Mouse (Mus musculus) midbrain, embryonic 11.5 days (tissue): ENCODE measurements around the gene Myh13. TPM values are rescaled to one million over a fixed set of nuclear protein-coding genes. Genes with fewer than 3 reads are reported as not detected.
A peak's percentile ranks its signal among the peaks of the same experiment; 100 is the strongest.

Experiments used
- ATAC-seq: fragments of 200-750 bp; cut with Nextera tagmentation; 2 replicates; pipeline ENCODE4 v1.8.0; 2017; ENCODE audit warnings: moderate TSS enrichment, moderate library complexity; ENCODE audit not compliant: low FRiP score
- DNase-seq: peaks from one replicate; pipeline ENCODE4 v3.0.0; 2015; ENCODE audit warnings: low spot score; ENCODE audit errors: missing footprints
- H3K27ac ChIP-seq: fragments of 300-500 bp; sonication (generic); 2 replicates; pipeline ENCODE4 v1.5.1; 2014; ENCODE audit warnings: low read depth, low read length
- H3K27me3 ChIP-seq: fragments of 300-500 bp; sonication (generic); 2 replicates; pipeline ENCODE4 v1.6.1; 2014; ENCODE audit warnings: mild to moderate bottlenecking, low read length, moderate library complexity, mixed read lengths; ENCODE audit not compliant: control insufficient read depth, insufficient read depth
- H3K36me3 ChIP-seq: fragments of 300-500 bp; sonication (generic); 2 replicates; pipeline ENCODE4 v1.6.1; 2014; ENCODE audit warnings: mild to moderate bottlenecking, low read length, moderate library complexity, mixed read lengths; ENCODE audit not compliant: control insufficient read depth, insufficient read depth
- H3K4me1 ChIP-seq: fragments of 300-500 bp; sonication (generic); 2 replicates; pipeline ENCODE4 v1.6.1; 2014; ENCODE audit warnings: low read length; ENCODE audit not compliant: control insufficient read depth, insufficient read depth
- H3K4me2 ChIP-seq: fragments of 300-500 bp; sonication (generic); 2 replicates; pipeline ENCODE4 v1.6.1; 2014; ENCODE audit warnings: mild to moderate bottlenecking, moderate library complexity
- H3K4me3 ChIP-seq: fragments of 300-500 bp; sonication (generic); 2 replicates; pipeline ENCODE4 v1.5.1; 2014; ENCODE audit warnings: low read depth, low read length
- H3K9ac ChIP-seq: fragments of 300-500 bp; sonication (generic); 2 replicates; pipeline ENCODE4 v1.6.1; 2014; ENCODE audit warnings: low read length
- H3K9me3 ChIP-seq: fragments of 300-500 bp; sonication (generic); 2 replicates; pipeline ENCODE4 v1.6.1; 2016; ENCODE audit warnings: low read length; ENCODE audit not compliant: control insufficient read depth
- WGBS: fragments of 180-500 bp; shearing (Covaris S2); extraction: QIAGEN DNeasy Blood & Tissue Kit; methylation state at CpG from one replicate; pipeline ENCODE4 v1.1.7; 2014; 5-methylcytosine and 5-hydroxymethylcytosine counted together
- polyA plus RNA-seq: library from polyadenylated mRNA; unstranded; fragments of >200 nt; fragmentation: Nextera tagmentation; extraction: Ambion mirVana; gene quantifications from 2 replicates; pipeline ENCODE4 v1.2.1, GENCODE M21; 2014

Myh13 gene
- polyA plus RNA-seq = 0.11 TPM in 1 of 2 replicates, not detected in the other

DNA sequence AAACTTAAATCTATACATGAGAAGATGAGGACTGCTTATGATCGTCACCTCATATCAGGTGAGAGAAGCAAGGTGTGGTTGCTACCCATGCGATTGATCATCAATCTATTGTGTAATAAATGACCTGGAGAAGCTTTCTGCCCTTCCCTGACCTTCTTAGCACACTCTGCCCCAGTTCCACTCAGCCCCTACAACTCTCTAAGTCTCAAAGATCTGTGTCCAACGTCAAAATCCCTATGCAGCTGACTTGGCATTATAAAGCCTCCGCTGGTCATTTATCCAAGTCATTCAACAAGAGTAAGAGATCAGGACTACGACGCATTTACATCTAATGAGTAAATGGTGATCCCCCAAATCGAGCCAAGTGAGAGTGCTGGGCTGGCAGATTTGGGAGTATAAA, at the start of gene Myh13:
TSS of gene Myh13 (plus strand) at position 301 of the 400 bp plus-strand sequence.
- H3K36me3 ChIP-seq = no peaks in the 10 kb centered on the region
- ATAC-seq = no peak
- WGBS = 85% methylated on average over 7 of the region's 7 CpGs

DNA sequence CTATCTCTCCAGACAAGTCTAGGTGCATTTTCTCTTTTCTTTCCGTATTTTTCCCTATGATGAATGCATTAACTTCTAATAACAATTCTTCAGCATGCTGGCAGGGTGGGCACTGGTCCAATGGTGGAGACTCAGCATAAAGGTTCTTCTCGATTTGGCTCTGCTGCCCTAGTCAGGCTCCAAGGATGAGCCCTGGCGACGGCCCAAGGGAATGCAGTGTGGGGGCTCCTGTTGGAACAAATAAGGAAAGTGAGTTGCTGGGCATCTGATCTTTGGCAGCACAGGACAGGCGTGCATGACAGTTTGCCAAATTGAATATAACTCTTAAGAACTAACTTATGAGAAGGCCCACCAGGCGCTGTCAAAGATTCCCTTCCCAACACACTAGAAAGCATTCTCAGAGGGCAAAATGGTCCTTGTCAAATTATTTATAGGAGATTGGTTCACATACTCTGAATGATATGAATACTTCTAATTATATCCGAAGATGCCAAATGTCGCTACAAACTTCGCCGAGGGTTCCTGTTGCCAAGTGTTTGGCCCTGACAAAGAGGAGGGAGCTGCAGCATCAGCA, 44.8 kb upstream of the Myh13 start, which contains the start of gene Myh8:
TSS of gene Myh8 (plus strand) at position 524 of the 574 bp plus-strand sequence.
- H3K36me3 ChIP-seq = no peaks in the 10 kb centered on the region
- no peak within 1 kb of the TSS for H3K9ac ChIP-seq
- DNase-seq = no peak
- no peaks in the 10 kb centered on the region for H3K9me3 ChIP-seq
- no peak within 1 kb of the TSS for H3K27ac ChIP-seq
- no peak for ATAC-seq
- H3K4me3 ChIP-seq = no peak within 1 kb of the TSS
- 89% methylated on average over 10 of the region's 10 CpGs for whole genome bisulfite sequencing
- no peaks in the 10 kb centered on the region for H3K4me1 ChIP-seq
- H3K4me2 ChIP-seq = no peak within 1 kb of the TSS
- no peaks in the 10 kb centered on the region for H3K27me3 ChIP-seq

More for the DNA sequence above, at the start of gene Myh13:
- Histone ChIP-seq H3K4me3 (no peak within 1 kb of the TSS), H3K4me1 (no peaks in the 10 kb centered on the region), H3K27ac (no peak within 1 kb of the TSS), H3K9ac (no peak within 1 kb of the TSS), H3K27me3 (no peaks in the 10 kb centered on the region), H3K9me3 (no peaks in the 10 kb centered on the region), H3K4me2 (no peak within 1 kb of the TSS)
- no peak for DNase-seq

DNA sequence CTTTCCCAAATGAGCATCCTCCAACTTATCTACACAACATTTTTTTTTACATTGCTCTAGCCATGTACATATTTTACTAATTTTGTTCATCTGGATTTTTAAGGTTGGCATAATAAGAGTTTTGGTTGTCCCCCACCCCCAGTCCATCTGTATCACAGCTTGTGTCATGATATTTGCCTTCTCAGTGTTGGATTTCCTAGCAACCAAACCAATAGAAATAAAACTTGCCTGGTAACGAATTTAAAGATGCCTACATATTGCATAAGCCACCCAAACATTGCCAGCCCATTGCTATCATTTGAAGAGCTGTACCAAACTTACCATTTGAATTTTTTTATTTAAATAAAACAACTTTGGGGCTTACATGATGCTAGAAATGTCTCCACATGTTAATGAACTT, 28.0 kb upstream of the Myh13 start:
- no peak overlapping the region for H3K9ac ChIP-seq
- H3K4me3 ChIP-seq = no peak overlapping the region
- H3K27me3 ChIP-seq = no peaks in the 10 kb centered on the region
- H3K9me3 ChIP-seq = no peaks in the 10 kb centered on the region; the same call in 1 of the 2 replicates
- no peaks in the 10 kb centered on the region for H3K4me1 ChIP-seq
- ATAC-seq (no peak), DNase-seq (no peak)
- WGBS = 80% methylated on average over 1 of the region's 1 CpGs
- H3K36me3 ChIP-seq = no peaks in the 10 kb centered on the region
- H3K27ac ChIP-seq = no peak overlapping the region
- no peak overlapping the region for H3K4me2 ChIP-seq

DNA sequence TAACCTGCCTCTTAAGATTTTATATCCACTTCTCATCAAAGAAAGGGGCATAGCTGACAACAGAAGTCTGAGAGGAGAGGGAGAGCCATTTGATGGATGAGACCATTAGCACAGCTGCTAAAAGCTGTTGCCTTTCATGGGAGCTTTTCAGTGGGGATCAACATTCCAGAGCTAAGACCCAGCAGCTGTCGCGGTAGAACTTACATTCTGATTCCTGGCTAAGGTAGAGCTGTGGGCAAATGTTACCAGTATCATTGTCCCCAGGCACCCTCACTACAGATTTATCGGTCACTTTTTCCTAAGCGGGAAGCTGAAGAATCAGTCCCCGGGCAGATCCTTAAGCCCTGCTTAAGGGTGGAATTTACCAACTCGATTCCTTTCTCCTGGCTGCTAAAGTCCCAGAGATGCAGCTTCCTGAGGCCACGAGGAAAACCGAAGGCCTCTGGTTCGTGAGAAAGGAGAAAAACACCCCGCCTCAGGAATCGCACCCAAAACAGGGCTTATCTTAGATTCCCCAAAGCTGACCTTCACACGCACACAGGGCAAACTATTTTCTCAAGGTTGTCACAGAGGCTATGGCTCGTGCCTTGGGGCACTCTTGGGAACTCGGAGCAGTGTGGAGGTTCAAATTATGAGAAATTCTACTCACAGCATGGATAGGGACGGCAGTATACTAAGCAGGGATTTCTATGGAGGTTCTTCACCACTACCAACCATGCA, 7.6 kb upstream of the Myh13 start:
- no peak overlapping the region for H3K4me3 ChIP-seq
- H3K9ac ChIP-seq = no peak overlapping the region
- no peaks in the 10 kb centered on the region for H3K27me3 ChIP-seq
- H3K27ac ChIP-seq = no peak overlapping the region
- ATAC-seq (no peak), DNase-seq (peak; percentile 87)
- no peaks in the 10 kb centered on the region for H3K4me1 ChIP-seq
- H3K36me3 ChIP-seq = no peaks in the 10 kb centered on the region
- H3K9me3 ChIP-seq = no peaks in the 10 kb centered on the region
- WGBS = 48% methylated on average over 15 of the region's 15 CpGs
- H3K4me2 ChIP-seq = no peak overlapping the region

- ATAC-seq (no peak), DNase-seq (peak; percentile 83)
- H3K9me3 ChIP-seq = no peaks in the 10 kb centered on the region
- H3K36me3 ChIP-seq = no peaks in the 10 kb centered on the region
- no peak overlapping the region for H3K27ac ChIP-seq
- no peak overlapping the region for H3K4me3 ChIP-seq
- no peak overlapping the region for H3K9ac ChIP-seq
- H3K4me1 ChIP-seq = no peaks in the 10 kb centered on the region
- H3K27me3 ChIP-seq = no peaks in the 10 kb centered on the region
- WGBS = 65% methylated on average over 2 of the region's 2 CpGs
- H3K4me2 ChIP-seq = no peak overlapping the region
Measured at GRCm38 (mm10) chr11:67326536-67326935, 5.1 kb downstream of the Myh13 start.

DNA sequence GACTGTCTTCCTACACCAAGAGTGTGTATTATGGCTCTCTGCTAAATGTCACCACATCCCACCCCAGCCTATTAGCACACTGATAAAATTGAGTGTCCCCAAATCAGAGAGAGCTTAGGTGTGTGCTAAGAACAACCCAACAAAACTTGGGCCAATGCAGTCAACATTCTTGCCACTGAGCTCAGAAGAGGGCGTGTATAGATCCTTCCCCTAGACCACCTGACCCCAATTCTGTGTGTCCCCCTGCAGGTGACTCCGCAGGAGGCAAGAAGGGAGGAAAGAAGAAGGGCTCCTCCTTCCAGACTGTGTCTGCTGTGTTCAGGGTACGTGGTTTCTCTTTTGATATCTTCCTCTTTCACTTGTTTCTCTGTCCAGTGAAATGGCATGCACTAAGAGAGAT, 23.1 kb downstream of the Myh13 start:
- no peaks in the 10 kb centered on the region for H3K9me3 ChIP-seq
- no peak overlapping the region for H3K9ac ChIP-seq
- H3K27me3 ChIP-seq = no peaks in the 10 kb centered on the region
- H3K4me3 ChIP-seq = no peak overlapping the region
- ATAC-seq = no peak
- H3K27ac ChIP-seq = no peak overlapping the region
- no peak overlapping the region for H3K4me2 ChIP-seq
- DNase-seq = peak; percentile 8
- no peaks in the 10 kb centered on the region for H3K36me3 ChIP-seq
- H3K4me1 ChIP-seq = no peaks in the 10 kb centered on the region
- WGBS = 57% methylated on average over 3 of the region's 3 CpGs

- WGBS = 71% methylated on average over 2 of the region's 2 CpGs
- Histone ChIP-seq H3K4me2 (no peak overlapping the region), H3K9me3 (no peaks in the 10 kb centered on the region), H3K4me1 (no peaks in the 10 kb centered on the region), H3K27ac (no peak overlapping the region), H3K27me3 (no peaks in the 10 kb centered on the region), H3K36me3 (no peaks in the 10 kb centered on the region), H3K4me3 (no peak overlapping the region), H3K9ac (no peak overlapping the region)
- ATAC-seq (no peak), DNase-seq (peak; percentile 49)
Measured at GRCm38 (mm10) chr11:67345186-67345855, 23.9 kb downstream of the Myh13 start.

- H3K27me3 ChIP-seq = no peaks in the 10 kb centered on the region
- H3K4me2 ChIP-seq = no peak overlapping the region
- H3K27ac ChIP-seq = no peak overlapping the region
- no peaks in the 10 kb centered on the region for H3K4me1 ChIP-seq
- ATAC-seq (no peak), DNase-seq (peak; percentile 2)
- H3K4me3 ChIP-seq = no peak overlapping the region
- no peaks in the 10 kb centered on the region for H3K36me3 ChIP-seq
- no peak overlapping the region for H3K9ac ChIP-seq
- no peaks in the 10 kb centered on the region for H3K9me3 ChIP-seq
Measured at GRCm38 (mm10) chr11:67345856-67346236, 24.4 kb downstream of the Myh13 start.

GRCm38 (mm10) chr11:67350153-67350768, 28.8 kb downstream of the Myh13 start:
- H3K4me3 ChIP-seq = no peak overlapping the region
- no peaks in the 10 kb centered on the region for H3K9me3 ChIP-seq
- no peaks in the 10 kb centered on the region for H3K27me3 ChIP-seq
- H3K27ac ChIP-seq = no peak overlapping the region
- ATAC-seq (peak; percentile 75; the same call in 1 of the 2 replicates), DNase-seq (peak; percentile 96)
- no peaks in the 10 kb centered on the region for H3K36me3 ChIP-seq
- no peaks in the 10 kb centered on the region for H3K4me1 ChIP-seq
- no peak overlapping the region for H3K4me2 ChIP-seq
- no peak overlapping the region for H3K9ac ChIP-seq
- 60% methylated on average over 14 of the region's 14 CpGs for WGBS
